In the genomic region with DNA sequence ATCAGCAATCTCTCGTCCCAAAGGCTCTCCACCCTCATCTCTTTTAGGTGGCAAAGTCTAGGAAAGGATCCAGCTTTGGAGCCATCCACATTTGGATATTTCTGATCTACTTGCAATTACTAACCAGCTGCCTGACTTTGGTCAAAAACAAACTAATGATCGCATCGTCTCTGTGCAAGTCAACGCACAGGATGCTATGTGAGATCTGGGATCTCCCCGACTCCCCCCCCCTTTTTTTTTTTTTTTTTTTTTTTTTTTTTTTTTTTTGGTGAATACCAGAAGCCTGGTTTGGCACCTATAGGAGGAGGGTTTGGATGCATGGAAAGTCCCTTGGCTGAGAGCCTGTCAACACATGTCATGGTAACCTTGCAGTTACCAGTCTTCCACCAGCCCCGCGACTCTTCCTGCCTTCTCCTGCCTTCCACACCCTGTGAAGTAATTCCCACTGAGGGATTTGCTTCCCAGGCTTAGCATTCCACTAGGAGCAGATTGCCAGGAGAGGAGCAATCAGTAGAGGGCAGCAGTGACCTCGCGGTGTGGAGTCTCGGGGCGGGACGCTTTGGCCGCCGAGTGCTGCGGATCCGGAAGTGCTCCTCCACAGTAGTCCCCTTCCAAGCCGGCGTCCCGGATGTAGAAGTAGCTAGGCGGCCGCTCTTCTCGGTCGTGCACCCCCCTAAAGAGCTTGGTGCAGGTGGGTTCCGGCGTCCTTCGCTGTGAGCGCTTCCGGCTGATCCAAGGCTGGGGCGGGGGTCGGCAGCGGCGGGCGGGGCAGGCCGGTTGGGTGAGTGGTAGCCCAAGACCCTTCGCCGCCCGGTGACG, we compare ENCODE assay signal across 8 mouse cellular contexts. TPM values are rescaled to one million over a fixed set of nuclear protein-coding genes. Genes with fewer than 3 reads are reported as not detected.
DNase-seq lines count a peak whose midpoint lies in the region; ATAC-seq and TF ChIP-seq lines count a peak whose summit lies in the region.

Pigc (plus strand) TSS at position 598 of the 819 bp plus-strand sequence.

- peak; percentile 80 for DNase-seq in c-Kit-positive CD71-positive TER-119-positive erythroid progenitor cells, embryonic 14.5 days (ENCODE audit: low spot score)
- peak; percentile 95 for DNase-seq in heart, postnatal 0 days (ENCODE audit: low spot score)
- peak; percentile 94 to 97 for DNase-seq in kidney, postnatal 4 days

- peak within 1 kb of the TSS; percentile 52 for H3K4me2 ChIP-seq in forebrain, embryonic 12.5 days
- peak within 1 kb of the TSS; percentile 66 for H3K4me2 ChIP-seq in heart, postnatal 0 days (ENCODE audit: low read depth, low read length)
- H3K4me2 ChIP-seq in liver, embryonic 16.5 days (ENCODE audit: low read depth, low read length) = peak within 1 kb of the TSS; percentile 68
- H3K4me2 ChIP-seq in neural tube, embryonic 13.5 days = peak within 1 kb of the TSS; percentile 59

- H3K9me3 ChIP-seq in E14TG2a.4 (ENCODE audit: low read length) = no peaks in the 10 kb centered on the region
- H3K9me3 ChIP-seq in forebrain, embryonic 12.5 days = no peaks in the 10 kb centered on the region
- no peaks in the 10 kb centered on the region for H3K9me3 ChIP-seq in heart, postnatal 0 days (replicated peaks; ENCODE audit: control insufficient read depth, low read length)
- no peaks in the 10 kb centered on the region for H3K9me3 ChIP-seq in liver, embryonic 16.5 days (replicated peaks; ENCODE audit: control insufficient read depth, low read length)
- H3K9me3 ChIP-seq in neural tube, embryonic 13.5 days = no peaks in the 10 kb centered on the region

- WGBS in forebrain, embryonic 12.5 days = 4% methylated on average over 38 of the region's 38 CpGs
- WGBS in heart, postnatal 0 days = 3% methylated on average over 37 of the region's 38 CpGs
- WGBS in liver, embryonic 16.5 days (ENCODE audit: insufficient replicate concordance) = 5% methylated on average over 38 of the region's 38 CpGs
- WGBS in neural tube, embryonic 13.5 days = 4% methylated on average over 38 of the region's 38 CpGs

- peak; percentile 60; the same call in 1 of the 2 replicates for TF ChIP-seq POLR2A in testis, adult 2 months (IDR thresholded peaks at IDR 0.05; ENCODE audit: control insufficient read depth, low read depth, low read length)

- peak within 1 kb of the TSS; percentile 82 for H3K4me3 ChIP-seq in E14TG2a.4 (replicated peaks; ENCODE audit: low read length)
- H3K4me3 ChIP-seq in forebrain, embryonic 12.5 days (replicated peaks) = peak within 1 kb of the TSS; percentile 69
- peak within 1 kb of the TSS; percentile 73 for H3K4me3 ChIP-seq in heart, postnatal 0 days (ENCODE audit: low read depth, low read length)
- H3K4me3 ChIP-seq in liver, embryonic 16.5 days (ENCODE audit: low read depth, low read length) = peak within 1 kb of the TSS; percentile 84
- peak within 1 kb of the TSS; percentile 68 for H3K4me3 ChIP-seq in neural tube, embryonic 13.5 days
- H3K4me3 ChIP-seq in testis, adult 2 months (ENCODE audit: control insufficient read depth, low read depth, low read length) = peak within 1 kb of the TSS; percentile 88

- peak within 1 kb of the TSS; percentile 72 for H3K9ac ChIP-seq in forebrain, embryonic 12.5 days
- H3K9ac ChIP-seq in heart, postnatal 0 days (replicated peaks; ENCODE audit: low read depth, low read length) = peak within 1 kb of the TSS; percentile 78
- H3K9ac ChIP-seq in liver, embryonic 16.5 days (ENCODE audit: low read depth, low read length) = peak within 1 kb of the TSS; percentile 90
- H3K9ac ChIP-seq in neural tube, embryonic 13.5 days = peak within 1 kb of the TSS; percentile 78

- peaks cover 10% of the 10 kb centered on the region for H3K4me1 ChIP-seq in E14TG2a.4 (replicated peaks; ENCODE audit: low read depth, low read length)
- H3K4me1 ChIP-seq in forebrain, embryonic 12.5 days = peaks cover 11% of the 10 kb centered on the region
- peaks cover 10% of the 10 kb centered on the region; the same call in 1 of the 2 replicates for H3K4me1 ChIP-seq in heart, postnatal 0 days (ENCODE audit: control insufficient read depth, insufficient read depth)
- H3K4me1 ChIP-seq in liver, embryonic 16.5 days (ENCODE audit: control insufficient read depth, low read depth, low read length) = peaks cover 3% of the 10 kb centered on the region
- H3K4me1 ChIP-seq in neural tube, embryonic 13.5 days (replicated peaks) = peaks cover 21% of the 10 kb centered on the region
- H3K4me1 ChIP-seq in testis, adult 2 months (ENCODE audit: control insufficient read depth, insufficient read depth, low read length) = peaks cover 5% of the 10 kb centered on the region; the same call in 1 of the 2 replicates

- no peaks in the 10 kb centered on the region for H3K36me3 ChIP-seq in E14TG2a.4 (ENCODE audit: insufficient read depth, low read length)
- peaks cover 6% of the 10 kb centered on the region; the same call in 1 of the 2 replicates for H3K36me3 ChIP-seq in forebrain, embryonic 12.5 days (replicated peaks)
- H3K36me3 ChIP-seq in heart, postnatal 0 days (replicated peaks; ENCODE audit: control insufficient read depth, insufficient read depth, low read length) = no peaks in the 10 kb centered on the region
- H3K36me3 ChIP-seq in liver, embryonic 16.5 days (ENCODE audit: control insufficient read depth, insufficient read depth) = no peaks in the 10 kb centered on the region
- H3K36me3 ChIP-seq in neural tube, embryonic 13.5 days = peaks cover 14% of the 10 kb centered on the region
- H3K36me3 ChIP-seq in testis, adult 2 months (ENCODE audit: control insufficient read depth, insufficient read depth, low read length) = no peaks in the 10 kb centered on the region

- peak; percentile 99 for ATAC-seq in forebrain, embryonic 12.5 days (ENCODE audit: low FRiP score)
- ATAC-seq in heart, postnatal 0 days (ENCODE audit: insufficient read depth, low read depth) = peak; percentile 100
- peak; percentile 97 for ATAC-seq in liver, embryonic 16.5 days (ENCODE audit: low read depth)
- peak; percentile 99 for ATAC-seq in neural tube, embryonic 13.5 days (ENCODE audit: low read depth)

- peak within 1 kb of the TSS; percentile 81; the same call in 1 of the 2 replicates for H3K27ac ChIP-seq in forebrain, embryonic 12.5 days
- peak within 1 kb of the TSS; percentile 79 for H3K27ac ChIP-seq in heart, postnatal 0 days (ENCODE audit: low read depth)
- H3K27ac ChIP-seq in liver, embryonic 16.5 days (ENCODE audit: low read length) = peak within 1 kb of the TSS; percentile 72
- H3K27ac ChIP-seq in neural tube, embryonic 13.5 days (replicated peaks) = peak within 1 kb of the TSS; percentile 85
- H3K27ac ChIP-seq in testis, adult 2 months (ENCODE audit: control insufficient read depth, insufficient read depth, low read depth, low read length) = peak within 1 kb of the TSS; percentile 70

- H3K27me3 ChIP-seq in E14TG2a.4 (ENCODE audit: insufficient read depth, low read length) = no peaks in the 10 kb centered on the region
- H3K27me3 ChIP-seq in forebrain, embryonic 12.5 days = 0 out of 2 replicates have a peak, but pooled peaks cover under 1% of the 10 kb centered on the region
- no peaks in the 10 kb centered on the region for H3K27me3 ChIP-seq in heart, postnatal 0 days (ENCODE audit: control insufficient read depth, insufficient read depth, low read length)
- H3K27me3 ChIP-seq in liver, embryonic 16.5 days (ENCODE audit: control insufficient read depth, insufficient read depth, low read depth, low read length) = no peaks in the 10 kb centered on the region
- H3K27me3 ChIP-seq in neural tube, embryonic 13.5 days = no peaks in the 10 kb centered on the region
- H3K27me3 ChIP-seq in testis, adult 2 months (ENCODE audit: control insufficient read depth, insufficient read depth, low read length) = no peaks in the 10 kb centered on the region

- peak; percentile 42 for TF ChIP-seq CTCF in E14TG2a.4 (conservative IDR thresholded peaks at IDR 0.05; ENCODE audit: low read length)
- peak; percentile 88 for TF ChIP-seq CTCF in heart, postnatal 0 days (IDR thresholded peaks at IDR 0.05; ENCODE audit: low read depth)
- peak; percentile 40; the same call in 1 of the 2 replicates for TF ChIP-seq CTCF in testis, adult 2 months (IDR thresholded peaks at IDR 0.05; ENCODE audit: control insufficient read depth, insufficient read depth, insufficient replicate concordance, low read depth, low read length)

- TF ChIP-seq EP300 in heart, postnatal 0 days (IDR thresholded peaks at IDR 0.05; ENCODE audit: low read depth) = no peak

RNA-seq across cellular contexts. Expression of gene Pigc, which starts in this region (rescaled TPM):
- polyA plus RNA-seq in forebrain, embryonic 12.5 days (2016; fragmentation: Nextera tagmentation; extraction: Ambion mirVana) = 29.1 and 29.4 TPM in 2 replicates
- 19.1 and 24.0 TPM in 2 replicates for total RNA-seq in heart, postnatal 0 days (2014; rRNA removed; ENCODE audit: low replicate concordance)
- polyA plus RNA-seq in heart, postnatal 0 days (2015; fragmentation: Nextera tagmentation; extraction: Ambion mirVana) = 25.0 and 25.8 TPM in 2 replicates
- 11.0 and 11.1 TPM in 2 replicates for polyA plus RNA-seq in liver, embryonic 16.5 days (2015; fragmentation: Nextera tagmentation; extraction: Ambion mirVana)
- 35.9 and 36.5 TPM in 2 replicates for polyA plus RNA-seq in neural tube, embryonic 13.5 days (2015; fragmentation: Nextera tagmentation; extraction: Ambion mirVana)
- 30.6 and 41.5 TPM in 2 replicates for polyA plus RNA-seq in testis, adult 2 months (2012; rRNA removed)

Comparison
In these comparisons a context has a peak if more than half of its experiments do, and no peak if none do; other contexts are left out.
1. Peak in every context shown above with its lines: DNase-seq, ATAC-seq, H3K4me3 ChIP-seq and H3K27ac ChIP-seq.